Mouse (Mus musculus) testis, adult 2 months (tissue): ENCODE results near the gene Cd83.

Source experiments
- CTCF ChIP-seq: fragments of 200-500 bp; IDR thresholded peaks from 2 replicates; pipeline ENCODE4 v1.5.1; 2012; ENCODE audit warnings: low read depth, mild to moderate bottlenecking, inconsistent platforms, low read length, moderate library complexity; ENCODE audit not compliant: control insufficient read depth, insufficient read depth, insufficient replicate concordance
- POLR2A ChIP-seq: fragments of 200-500 bp; IDR thresholded peaks from 2 replicates; pipeline ENCODE4 v1.6.1; 2012; ENCODE audit warnings: low read depth, mild to moderate bottlenecking, inconsistent platforms, low read length, moderate library complexity; ENCODE audit not compliant: control insufficient read depth

DNA sequence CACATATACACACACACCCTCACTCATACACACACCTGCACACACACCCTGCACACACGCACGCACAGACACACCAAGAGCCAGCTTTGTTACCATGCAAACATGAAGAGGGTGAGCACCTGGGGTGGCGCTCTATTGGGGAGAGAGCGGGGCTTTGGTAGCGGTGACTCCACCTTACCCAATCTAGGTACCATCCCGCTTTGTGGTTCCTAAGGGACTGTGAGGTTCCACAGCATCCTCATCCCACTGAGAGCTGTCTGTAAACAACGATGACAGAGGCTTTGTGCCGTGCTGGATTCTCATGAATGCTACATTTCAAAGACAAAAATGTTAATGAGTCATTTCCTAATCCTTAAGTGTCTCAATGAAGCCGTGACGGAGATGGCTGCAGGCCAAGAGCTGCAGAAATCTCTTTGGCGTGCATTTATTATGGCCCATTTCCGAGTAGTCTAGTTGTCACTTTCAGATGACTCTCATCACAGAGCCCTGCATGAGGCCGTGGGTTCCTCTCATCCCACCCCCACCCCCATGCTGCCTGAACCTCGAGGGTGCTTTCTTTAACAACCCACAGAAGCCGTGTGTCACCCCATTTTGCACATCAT, 10.5 kb upstream of the Cd83 start:
- TF ChIP-seq CTCF (no peak), POLR2A (no peak)
